Mouse (Mus musculus) CD4-positive naive resting alpha-beta T cell, adult 57 days (primary cell): ENCODE data around the gene Ncapg. TPM values are rescaled to one million over a fixed set of nuclear protein-coding genes. Genes with fewer than 3 reads are reported as not detected.

ENCODE experiments used
- total RNA-seq: library from RNA; stranded (reverse); gene quantifications from one replicate; pipeline ENCODE4 v1.2.4, GENCODE M21; 2023

The Ncapg gene
- 0.86 TPM for total RNA-seq

GRCm38 (mm10) chr5:45669598-45670279, at the start of gene Ncapg:
Ncapg (plus strand) TSS chr5:45669919.

DNA sequence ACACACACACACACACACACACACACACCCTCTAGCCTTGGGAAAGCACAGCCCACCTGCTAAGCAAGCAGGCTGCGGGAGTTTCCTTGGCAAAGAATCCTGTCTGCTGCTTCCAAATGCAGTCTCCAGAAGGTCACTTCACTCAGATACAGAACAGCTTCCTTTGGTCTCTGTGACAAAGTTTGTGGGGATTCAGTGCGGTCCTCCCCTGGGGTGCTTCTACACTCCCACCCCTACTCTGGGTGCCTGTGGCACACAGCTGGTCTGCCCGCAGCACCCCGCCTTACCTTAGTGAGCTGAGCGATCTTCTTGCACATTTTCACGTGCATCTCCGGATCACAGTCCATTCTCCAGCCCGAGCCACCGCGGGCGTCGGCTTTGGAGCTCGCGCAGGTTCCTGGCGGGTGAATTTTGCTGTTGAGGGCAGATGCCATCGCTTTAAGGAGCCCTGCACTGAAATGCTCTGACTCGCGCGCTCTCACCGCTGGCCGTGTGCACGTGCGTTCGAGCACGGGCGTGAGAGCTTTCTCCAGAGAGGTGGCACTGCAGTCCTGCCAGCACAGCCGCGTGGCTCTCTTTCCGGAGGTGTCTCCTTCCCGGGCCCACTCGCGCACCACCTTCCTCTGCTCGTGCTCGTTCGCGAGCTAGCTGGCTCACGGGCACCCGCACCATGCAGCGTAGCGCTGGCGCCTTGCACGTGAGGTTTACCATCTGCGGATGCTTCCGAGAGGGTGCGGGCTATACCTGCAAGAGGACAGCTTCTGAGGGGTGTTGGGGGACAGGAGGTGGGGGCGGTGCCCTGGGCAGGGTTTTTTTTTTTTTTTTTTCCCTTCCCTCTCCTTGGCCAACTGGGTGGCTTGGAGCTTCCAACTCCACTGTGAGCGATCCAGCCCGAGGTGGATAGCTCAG, 30.7 kb upstream of the Ncapg start, which contains the start of gene Fam184b:
TSS of gene Fam184b (minus strand) at position 809 of the 909 bp plus-strand sequence.

Other genes with a start within 250 kb of the Ncapg start
- gene Qdpr, start 219.7 kb upstream of the Ncapg start, total RNA-seq, result 46.4 TPM
- gene Clrn2, start 216.2 kb upstream of the Ncapg start, total RNA-seq, result not detected
- gene Lap3, start 176.5 kb upstream of the Ncapg start, total RNA-seq, result 24.1 TPM
- gene Med28, start 149.7 kb upstream of the Ncapg start, total RNA-seq, result 85.2 TPM
- 0.21 TPM for gene Fam184b, start 30.3 kb upstream of the Ncapg start, total RNA-seq
- 30.9 TPM for gene Lcorl, start 187.7 kb downstream of the Ncapg start, total RNA-seq